Mouse (Mus musculus): ENCODE data around the gene Rtkn2. TPM values are rescaled to one million over a fixed set of nuclear protein-coding genes. Genes with fewer than 3 reads are reported as not detected.

Rtkn2 gene
- total RNA-seq, 4 experiments from 2014 or later = 0.46 to 0.75 (median 0.57) TPM

DNA sequence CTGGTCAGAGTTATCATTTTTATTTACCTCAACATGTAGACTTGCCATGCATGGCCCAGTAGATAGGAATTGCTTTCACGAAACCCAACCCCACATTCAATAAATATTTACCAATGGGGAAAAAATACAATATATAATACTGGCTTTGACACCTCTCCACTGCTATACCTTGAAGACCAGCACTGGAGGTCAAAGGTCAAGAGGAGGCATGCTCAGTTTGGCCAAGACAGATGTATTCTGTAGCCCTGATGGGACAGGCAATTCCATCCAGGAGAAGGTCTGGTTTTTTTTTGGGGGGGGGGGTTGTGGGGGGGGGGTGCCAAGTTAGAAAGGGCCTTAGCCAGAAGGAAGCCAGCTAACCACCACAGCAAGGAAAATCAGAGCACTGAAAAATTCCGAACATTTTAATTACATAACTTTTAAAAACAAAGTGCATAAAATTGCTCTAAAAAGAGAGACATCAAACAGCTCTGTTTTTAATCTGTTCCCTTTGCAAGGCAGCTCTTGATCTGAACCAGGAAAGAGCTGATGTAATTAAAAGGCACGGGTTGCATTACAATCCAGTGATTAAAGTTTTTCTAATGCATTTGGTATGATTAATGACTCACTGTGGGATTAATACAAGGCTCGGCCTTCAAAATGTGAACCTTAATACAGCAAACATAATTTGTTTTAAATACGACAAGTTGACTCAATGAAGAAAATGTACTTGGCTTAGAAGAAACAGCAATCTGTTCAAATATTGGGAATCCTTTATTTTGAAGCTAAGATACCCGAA is 123.9 kb downstream of the Rtkn2 start:
- no peak for DNase-seq (ENCODE audit: low spot score in 2 of 2)

DNA sequence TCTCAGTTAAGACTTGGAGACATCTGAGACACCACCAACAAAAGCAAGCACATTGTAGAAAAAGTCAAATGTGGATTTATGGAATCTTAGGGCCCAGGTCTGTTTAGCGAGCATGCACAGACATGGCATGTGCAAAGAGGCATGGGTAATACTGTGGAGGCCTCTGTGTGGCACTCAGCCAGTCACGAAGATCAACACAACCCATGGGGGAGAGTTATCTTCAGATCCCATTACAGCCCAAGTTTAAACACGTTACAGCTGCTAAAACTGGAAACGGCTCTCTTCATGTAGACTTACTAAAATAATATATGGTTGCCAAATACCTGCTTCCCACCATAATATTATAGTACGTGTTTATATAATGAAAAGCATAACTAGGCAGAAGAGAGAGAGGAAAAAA is 124.6 kb downstream of the Rtkn2 start:
- DNase-seq (ENCODE audit: low spot score in 2 of 2) = no peak

DNA sequence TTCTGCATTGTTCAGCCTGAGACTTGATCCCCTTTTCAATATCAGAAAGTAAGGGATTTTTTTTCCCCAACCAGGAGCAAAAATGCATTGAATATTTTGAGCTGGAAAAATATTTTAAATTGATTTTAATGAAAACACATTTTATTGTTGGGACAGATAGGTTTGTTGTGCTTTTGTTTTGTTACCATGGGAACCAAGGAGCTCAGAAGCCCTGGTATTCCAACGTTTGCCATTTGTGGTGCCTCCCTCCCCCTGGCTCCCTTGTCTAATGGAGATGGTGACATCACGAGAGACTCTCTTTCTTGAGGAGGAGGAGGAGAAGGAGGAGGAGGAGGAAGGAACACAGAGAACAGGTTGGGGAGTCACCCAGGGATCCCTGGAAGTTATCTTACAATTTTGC is 125.1 kb downstream of the Rtkn2 start:
- DNase-seq (ENCODE audit: low spot score in 2 of 2) = no peak

DNA sequence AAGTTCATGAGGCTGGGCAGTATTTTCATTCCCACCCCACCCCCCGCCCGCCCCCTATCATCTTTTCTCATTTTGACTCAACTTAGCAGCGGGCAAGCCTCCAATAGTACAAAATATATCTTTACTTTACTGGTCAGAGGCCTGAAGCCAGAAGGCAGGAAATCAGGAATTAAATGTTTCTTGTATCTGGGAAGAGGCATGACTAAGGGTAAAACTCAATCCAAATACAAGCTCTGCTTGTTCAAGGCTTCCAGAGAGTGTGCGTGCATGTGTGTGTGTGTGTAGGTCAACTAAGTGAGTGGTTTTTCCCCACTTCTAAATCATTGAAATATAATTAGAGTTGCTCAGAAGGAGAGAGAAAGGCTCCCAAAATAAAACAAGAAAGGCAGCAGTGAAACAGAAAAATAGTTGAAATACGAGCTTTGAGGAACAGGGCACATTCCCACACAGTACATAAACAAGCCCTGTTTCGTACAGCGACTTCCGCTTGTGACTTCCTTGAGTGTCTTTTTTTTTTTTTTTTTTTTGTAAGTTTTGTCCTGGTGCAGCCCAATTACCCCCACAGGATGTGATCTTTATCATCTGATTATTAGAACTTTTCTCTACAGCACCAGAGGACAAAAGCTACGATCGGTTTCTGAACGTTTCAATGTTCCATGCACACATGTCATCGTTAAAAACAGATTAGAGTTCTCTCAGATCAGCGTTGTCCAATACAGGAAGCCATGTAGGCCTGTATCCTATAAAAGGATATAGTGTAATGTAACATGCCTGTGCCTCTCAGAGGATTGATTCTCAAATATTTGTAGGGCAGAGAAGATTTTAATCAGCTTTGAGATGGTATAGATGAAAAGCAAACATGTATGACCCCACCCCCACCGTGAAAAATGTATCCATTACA is 125.8 kb downstream of the Rtkn2 start:
- DNase-seq (ENCODE audit: low spot score in 2 of 2) = no peak

DNA sequence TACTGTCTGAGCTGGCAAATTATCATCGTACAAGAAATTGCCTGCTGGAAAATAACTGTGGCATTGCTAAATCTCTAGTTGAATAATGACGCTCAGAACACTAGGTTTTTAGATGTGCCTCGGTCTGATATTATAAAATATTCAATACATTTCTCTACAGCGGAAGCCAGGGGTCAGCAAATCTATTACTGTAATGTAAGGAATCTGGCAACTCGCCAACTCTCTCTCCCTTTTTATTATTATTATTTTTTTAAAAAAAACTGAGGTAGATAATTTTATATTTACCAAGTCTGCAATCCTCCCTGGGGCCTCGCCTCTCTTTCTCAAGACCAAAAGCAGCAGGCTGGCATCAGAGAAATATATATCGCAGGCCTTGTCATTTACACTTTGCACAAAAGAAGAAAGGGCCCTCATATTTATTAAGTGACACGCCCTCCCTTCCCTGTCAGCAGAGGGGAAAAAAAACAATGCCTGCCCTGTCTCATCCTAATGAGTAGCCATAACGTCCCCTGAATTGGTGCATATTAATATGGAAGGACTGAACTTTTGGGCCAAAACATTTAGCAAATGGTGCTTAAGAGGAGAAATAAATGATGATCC is 127.1 kb downstream of the Rtkn2 start:
- DNase-seq (ENCODE audit: low spot score in 2 of 2) = no peak

DNA sequence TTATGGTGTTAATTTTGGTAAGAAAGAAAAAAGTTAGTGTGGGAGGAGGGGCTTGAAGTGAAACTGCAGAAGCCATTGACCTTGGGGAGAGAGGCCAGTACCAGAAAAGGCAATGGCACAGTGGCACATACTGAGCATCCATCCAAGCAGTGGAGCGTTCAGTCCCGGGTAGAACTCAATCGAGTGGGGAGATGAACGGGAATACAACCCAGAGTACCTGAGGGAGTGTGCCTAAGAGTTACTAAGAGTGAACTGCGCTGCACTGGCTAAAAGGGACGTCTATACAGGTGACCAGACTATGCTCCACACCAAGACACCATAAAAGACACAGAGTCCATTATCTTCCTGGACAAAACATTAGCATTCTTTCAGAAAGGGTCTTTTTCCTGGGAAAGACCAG is 128.3 kb downstream of the Rtkn2 start:
- DNase-seq (ENCODE audit: low spot score in 2 of 2) = no peak

Other genes starting within 250 kb of the Rtkn2 start
- under 1 TPM; 0.22 to 0.48 (median 0.27) TPM for gene Zfp365, start 66.9 kb upstream of the Rtkn2 start, total RNA-seq (2022)

Measured in gastrocnemius, adult 8-10 months (tissue).